Mouse (Mus musculus): ENCODE results near the gene Erc1. TPM values are rescaled to one million over a fixed set of nuclear protein-coding genes. Genes with fewer than 3 reads are reported as not detected.
A peak's percentile ranks its signal among the peaks of the same experiment; 100 is the strongest.
"Not testable (repeated sequence)": the region's sequence is repeated elsewhere in the genome, so short reads cannot be mapped to it uniquely, and the experiment has no call there.

Erc1 gene
- polyA plus RNA-seq, 1 experiment from 2014 or later, result 42.2 TPM

DNA sequence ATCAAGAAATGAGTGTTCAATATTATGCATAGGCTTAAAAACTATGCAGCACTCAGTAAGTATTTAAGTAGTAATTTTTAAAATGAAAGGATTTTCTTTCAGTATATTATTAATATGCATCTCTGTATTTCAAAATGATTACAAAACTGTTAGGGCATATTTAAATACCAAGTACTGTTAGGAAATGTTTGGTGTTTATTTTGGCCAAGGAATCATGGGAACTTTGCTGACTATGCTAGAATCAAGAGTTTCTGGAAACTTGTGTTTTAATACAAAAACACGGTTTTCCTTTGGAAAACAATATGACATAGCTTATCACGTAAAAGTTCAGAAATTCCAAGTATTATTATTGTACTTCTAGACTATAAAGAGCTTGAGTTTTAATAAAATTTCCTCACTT is 167.2 kb downstream of the Erc1 start:
- no peaks in the 10 kb centered on the region for H3K9me3 ChIP-seq
- WGBS, result 92% methylated on average over 2 of the region's 2 CpGs

DNA sequence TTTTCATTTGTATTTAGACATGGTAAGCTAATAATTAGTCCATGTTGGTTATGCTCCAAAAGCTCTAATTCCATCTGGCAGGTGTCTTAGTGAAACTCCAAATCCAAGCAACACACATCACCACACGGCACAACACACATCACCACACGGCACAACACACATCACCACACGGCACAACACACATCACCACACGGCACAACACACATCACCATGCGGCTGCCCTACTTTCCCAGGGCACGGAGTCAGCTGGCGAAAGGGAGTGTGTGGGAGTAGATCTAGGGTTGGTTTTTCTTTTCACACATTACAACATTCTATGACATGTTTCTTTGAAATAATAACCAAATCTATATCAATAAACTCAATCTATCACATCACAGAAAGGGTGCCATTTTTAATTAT is 173.2 kb downstream of the Erc1 start:
- Histone ChIP-seq H3K27ac (replicated peaks) (no peak overlapping the region), H3K4me2 (replicated peaks) (no peak overlapping the region), H3K9me3 (no peaks in the 10 kb centered on the region), H3K4me1 (peaks cover 12% of the 10 kb centered on the region), H3K9ac (replicated peaks) (no peak overlapping the region), H3K36me3 (peaks cover 6% of the 10 kb centered on the region; the same call in 1 of the 2 replicates), H3K4me3 (no peak overlapping the region), H3K27me3 (no peaks in the 10 kb centered on the region)
- ATAC-seq (replicated peaks), result no peak
- WGBS, result 54% methylated on average over 7 of the region's 7 CpGs

More for the DNA sequence above, 167.2 kb downstream of the Erc1 start:
- no peaks in the 10 kb centered on the region for H3K4me1 ChIP-seq
- no peak overlapping the region for H3K4me3 ChIP-seq
- no peaks in the 10 kb centered on the region for H3K27me3 ChIP-seq
- no peak overlapping the region for H3K9ac ChIP-seq (replicated peaks)
- H3K27ac ChIP-seq (replicated peaks), result no peak overlapping the region
- 0 out of 2 replicates have a peak, but pooled peaks cover 2% of the 10 kb centered on the region for H3K36me3 ChIP-seq
- no peak overlapping the region for H3K4me2 ChIP-seq (replicated peaks)
- ATAC-seq (replicated peaks), result no peak

DNA sequence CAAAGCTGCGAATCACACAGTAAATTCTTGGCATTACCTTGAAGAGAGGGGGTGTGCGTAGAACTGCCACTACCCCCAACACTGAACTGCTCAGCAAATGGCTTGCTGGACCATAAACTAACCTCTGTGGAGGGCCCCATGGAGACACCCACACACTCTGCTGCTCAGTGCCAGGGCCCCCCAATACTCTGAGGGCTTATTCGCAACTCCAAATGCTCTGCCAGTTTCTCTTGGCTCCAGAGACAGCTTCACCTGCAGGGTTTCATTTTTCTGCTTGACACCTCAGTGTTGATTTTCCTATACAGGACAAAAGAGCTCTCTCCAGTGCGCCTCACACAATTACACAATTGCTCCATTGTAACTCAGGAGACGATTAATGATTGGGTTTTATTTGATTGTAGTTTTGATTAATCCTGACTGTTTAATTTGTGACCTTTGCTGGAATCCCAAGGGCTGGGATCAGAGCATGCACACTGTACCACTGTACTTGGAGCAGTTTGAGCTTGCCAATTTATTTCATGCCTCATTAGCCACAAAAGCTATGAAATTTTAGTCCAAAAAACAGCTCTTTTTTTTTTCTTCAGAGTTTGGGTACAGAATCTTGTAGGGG is 173.7 kb downstream of the Erc1 start:
- WGBS, result 31% methylated on average over 5 of the region's 5 CpGs
- Histone ChIP-seq H3K4me1 (peaks cover 12% of the 10 kb centered on the region), H3K36me3 (peaks cover 6% of the 10 kb centered on the region; the same call in 1 of the 2 replicates), H3K27me3 (no peaks in the 10 kb centered on the region), H3K27ac (replicated peaks) (peak overlapping the region; percentile 39; the same call in 1 of the 2 replicates), H3K4me3 (no peak overlapping the region), H3K9ac (replicated peaks) (no peak overlapping the region), H3K4me2 (replicated peaks) (no peak overlapping the region), H3K9me3 (no peaks in the 10 kb centered on the region)
- ATAC-seq (replicated peaks), result peak; percentile 87

DNA sequence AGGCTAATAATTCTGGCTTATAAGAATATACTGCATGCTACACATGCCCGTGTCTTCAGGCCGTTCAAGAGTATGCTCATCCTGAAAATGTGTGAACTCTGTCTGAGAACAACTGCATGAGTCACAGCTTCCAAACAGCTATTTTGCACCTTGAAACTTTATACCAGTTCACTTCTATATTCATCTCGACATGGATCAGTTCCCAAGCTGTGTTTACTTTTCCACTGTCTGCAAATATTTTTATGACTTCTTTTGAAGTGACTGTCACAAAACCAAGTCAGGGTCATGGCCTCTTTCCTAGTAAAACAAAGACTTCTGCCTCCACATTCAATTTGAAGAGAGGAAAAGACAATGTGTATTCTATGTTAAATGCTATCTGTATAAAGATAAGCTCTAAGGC is 178.2 kb downstream of the Erc1 start:
- H3K27me3 ChIP-seq, result no peaks in the 10 kb centered on the region
- H3K4me1 ChIP-seq, result peaks cover 11% of the 10 kb centered on the region
- H3K27ac ChIP-seq (replicated peaks), result no peak overlapping the region
- H3K9me3 ChIP-seq, result no peaks in the 10 kb centered on the region
- no peak overlapping the region for H3K4me2 ChIP-seq (replicated peaks)
- H3K9ac ChIP-seq (replicated peaks), result no peak overlapping the region
- H3K4me3 ChIP-seq, result no peak overlapping the region
- 81% methylated on average over 3 of the region's 3 CpGs for WGBS
- peaks cover 4% of the 10 kb centered on the region; the same call in 1 of the 2 replicates for H3K36me3 ChIP-seq
- no peak for ATAC-seq (replicated peaks)

DNA sequence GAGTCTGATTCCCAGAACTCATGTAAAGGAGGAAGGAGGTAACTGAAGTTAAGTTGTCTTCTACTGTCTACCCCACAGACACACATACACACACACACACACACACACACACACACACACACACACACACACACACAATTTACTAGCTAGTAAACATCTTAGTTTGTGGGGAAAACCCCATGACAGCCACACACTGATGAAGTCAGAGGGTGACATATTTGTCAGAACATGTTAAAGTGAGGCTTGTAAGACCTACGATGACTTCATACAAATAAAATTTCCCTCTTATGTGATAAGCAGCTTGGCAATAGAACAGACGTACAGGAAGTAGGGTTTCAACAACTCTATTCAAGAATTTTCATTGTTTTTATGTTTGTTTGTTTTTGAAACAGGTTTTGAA is 185.0 kb downstream of the Erc1 start:
- H3K27me3 ChIP-seq, result no peaks in the 10 kb centered on the region
- H3K27ac ChIP-seq (replicated peaks), result no peak overlapping the region
- H3K4me2 ChIP-seq (replicated peaks), result no peak overlapping the region
- no peak for ATAC-seq (replicated peaks)
- no peak overlapping the region for H3K9ac ChIP-seq (replicated peaks)
- no peak overlapping the region for H3K4me3 ChIP-seq
- no peaks in the 10 kb centered on the region for H3K36me3 ChIP-seq
- H3K9me3 ChIP-seq, result no peaks in the 10 kb centered on the region
- 76% methylated on average over 2 of the region's 2 CpGs for WGBS
- H3K4me1 ChIP-seq, result peaks cover 8% of the 10 kb centered on the region

DNA sequence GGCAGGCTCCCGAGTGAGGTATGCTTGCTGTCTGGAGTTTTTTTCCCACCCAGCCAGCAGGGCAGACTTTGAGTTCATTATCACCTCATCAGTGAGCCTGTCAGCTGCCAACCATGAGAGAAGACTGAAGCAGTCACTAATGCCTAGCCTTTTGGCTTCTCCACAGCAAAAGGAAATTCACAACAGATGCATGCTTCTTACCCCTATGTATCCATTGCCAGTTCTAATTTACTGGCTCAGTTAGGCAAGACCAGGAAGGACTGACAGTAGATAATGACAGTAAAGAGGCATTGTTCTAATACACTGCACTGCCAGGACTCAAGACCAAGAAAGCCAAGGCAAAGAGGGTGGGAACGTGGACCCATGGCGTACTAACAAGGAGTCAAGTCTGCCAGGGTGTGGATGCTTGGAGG is 186.9 kb downstream of the Erc1 start:
- Histone ChIP-seq H3K36me3 (no peaks in the 10 kb centered on the region), H3K4me2 (replicated peaks) (no peak overlapping the region), H3K4me1 (peaks cover 8% of the 10 kb centered on the region), H3K27me3 (no peaks in the 10 kb centered on the region), H3K27ac (replicated peaks) (peak overlapping the region; percentile 16; the same call in 1 of the 2 replicates), H3K4me3 (no peak overlapping the region), H3K9ac (replicated peaks) (no peak overlapping the region), H3K9me3 (no peaks in the 10 kb centered on the region)
- ATAC-seq (replicated peaks), result peak; percentile 84
- 42% methylated on average over 3 of the region's 3 CpGs for WGBS

DNA sequence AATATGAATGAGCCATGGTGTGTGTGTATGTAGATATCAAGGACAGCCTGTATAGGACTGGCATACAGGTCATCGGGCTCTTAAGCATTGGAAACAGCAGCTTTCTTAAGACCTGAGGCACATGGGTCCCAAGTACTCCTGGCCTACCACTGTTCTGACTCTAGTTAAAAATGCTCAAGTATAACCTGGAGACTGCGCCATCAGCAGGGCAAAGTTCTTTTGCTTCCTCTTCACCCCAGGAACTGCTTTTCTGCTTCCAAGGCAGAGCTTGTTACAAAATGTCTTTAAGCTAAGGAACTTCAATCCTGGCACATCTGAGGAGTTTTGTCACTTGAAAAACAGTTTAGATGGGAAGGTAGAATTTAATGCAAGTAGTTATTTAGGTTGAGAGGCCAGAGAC is 189.5 kb downstream of the Erc1 start:
- Histone ChIP-seq H3K4me2 (replicated peaks) (no peak overlapping the region), H3K4me1 (peaks cover 8% of the 10 kb centered on the region), H3K36me3 (no peaks in the 10 kb centered on the region), H3K9me3 (no peaks in the 10 kb centered on the region), H3K9ac (replicated peaks) (no peak overlapping the region), H3K4me3 (no peak overlapping the region), H3K27me3 (no peaks in the 10 kb centered on the region), H3K27ac (replicated peaks) (no peak overlapping the region)
- 100% methylated on average over 2 of the region's 2 CpGs for WGBS
- no peak for ATAC-seq (replicated peaks)

DNA sequence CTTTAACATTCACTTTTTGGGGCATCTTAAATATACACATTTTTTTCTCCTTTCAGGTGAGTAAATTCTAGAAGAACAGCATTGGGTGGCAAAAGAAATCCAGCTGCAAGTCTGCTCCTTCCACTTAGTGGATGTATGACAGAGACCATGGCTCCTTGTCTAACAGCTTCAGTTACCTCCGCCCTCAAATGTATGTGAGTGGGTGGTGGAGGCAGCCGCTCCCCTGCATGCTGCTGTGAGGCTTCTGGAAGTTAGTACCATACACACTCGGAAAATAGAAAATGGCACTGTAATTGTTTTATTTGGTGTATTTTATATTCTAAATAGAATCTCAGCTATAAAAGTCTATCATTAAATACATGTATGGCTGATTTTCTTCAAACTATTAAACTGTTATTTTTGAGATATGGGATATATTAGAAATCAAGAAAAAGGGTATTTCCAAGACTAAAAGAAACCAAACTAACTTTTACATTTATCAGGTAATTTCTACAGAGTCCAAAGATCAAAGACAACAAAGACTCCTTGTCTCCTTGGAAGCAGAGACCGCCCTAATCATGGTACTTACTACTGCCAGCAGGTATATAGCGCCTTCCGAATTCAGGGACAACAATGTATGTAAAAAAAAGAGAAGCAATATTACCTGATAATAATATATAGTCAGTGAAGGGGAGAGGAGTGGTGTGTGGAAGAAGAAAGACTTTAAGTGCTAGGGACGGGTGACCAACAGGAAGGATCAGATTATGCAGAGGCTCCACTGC is 190.4 kb downstream of the Erc1 start:
- 94% methylated on average over 7 of the region's 7 CpGs for WGBS
- Histone ChIP-seq H3K4me2 (replicated peaks) (no peak overlapping the region), H3K4me3 (no peak overlapping the region), H3K4me1 (peaks cover 8% of the 10 kb centered on the region), H3K9ac (replicated peaks) (no peak overlapping the region), H3K9me3 (no peaks in the 10 kb centered on the region), H3K27me3 (no peaks in the 10 kb centered on the region), H3K36me3 (no peaks in the 10 kb centered on the region), H3K27ac (replicated peaks) (no peak overlapping the region)
- ATAC-seq (replicated peaks), result no peak

DNA sequence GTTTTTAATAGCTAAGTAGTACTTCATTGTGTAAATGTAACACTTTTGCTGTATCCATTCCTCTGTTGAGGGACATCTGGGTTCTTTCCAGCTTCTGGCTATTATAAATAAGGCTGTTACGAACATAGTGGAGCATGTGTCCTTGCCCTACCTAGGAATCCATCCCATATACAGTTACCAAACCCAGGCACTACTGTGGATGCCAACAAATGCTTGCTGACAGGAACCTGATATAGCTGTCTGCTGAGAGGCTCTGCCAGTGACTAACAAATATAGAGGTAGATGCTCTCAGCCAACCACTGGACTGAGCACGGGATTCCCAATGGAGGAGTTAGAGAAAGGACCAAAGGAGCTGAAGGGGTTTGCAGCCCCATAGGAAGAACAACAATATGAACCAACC is 193.2 kb downstream of the Erc1 start:
- 94% methylated on average over 2 of the region's 2 CpGs for WGBS
- not testable (repeated sequence) for ATAC-seq (replicated peaks)

DNA sequence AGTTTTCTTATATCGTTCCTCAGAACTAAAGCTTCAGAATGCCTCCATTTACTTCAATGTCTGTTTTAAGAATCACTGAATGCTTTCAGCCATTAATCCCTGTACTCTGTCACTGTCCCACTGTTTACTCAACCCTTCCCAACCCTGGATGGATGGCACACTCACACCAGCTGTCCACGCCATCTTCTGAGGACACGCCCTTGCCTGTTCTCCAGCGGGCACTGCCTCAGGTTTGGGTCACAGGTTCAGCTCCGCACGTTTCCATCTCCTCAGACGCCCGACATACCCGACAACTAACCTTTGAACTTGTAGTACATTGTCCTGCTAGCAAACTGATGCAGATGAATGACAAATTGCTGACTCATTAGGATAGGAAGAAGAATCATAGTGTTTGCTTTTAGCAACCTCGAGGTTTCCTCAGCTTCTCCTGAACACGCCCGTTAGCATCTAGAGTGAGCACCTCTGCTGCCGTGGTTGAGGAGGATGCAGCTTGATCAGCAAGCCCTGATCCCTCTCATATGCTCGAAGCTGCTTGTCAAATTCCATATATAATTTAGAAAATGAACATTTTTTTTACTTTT is 204.0 kb downstream of the Erc1 start:
- WGBS, result 89% methylated on average over 14 of the region's 14 CpGs
- no peak overlapping the region for H3K9ac ChIP-seq (replicated peaks)
- no peaks in the 10 kb centered on the region for H3K9me3 ChIP-seq
- H3K36me3 ChIP-seq, result no peaks in the 10 kb centered on the region
- H3K4me1 ChIP-seq, result no peaks in the 10 kb centered on the region
- ATAC-seq (replicated peaks), result no peak
- no peak overlapping the region for H3K4me3 ChIP-seq
- H3K27me3 ChIP-seq, result no peaks in the 10 kb centered on the region
- no peak overlapping the region for H3K4me2 ChIP-seq (replicated peaks)
- H3K27ac ChIP-seq (replicated peaks), result no peak overlapping the region

More for the DNA sequence above, 193.2 kb downstream of the Erc1 start:
- H3K36me3 ChIP-seq; H3K27me3 ChIP-seq; H3K4me1 ChIP-seq; H3K4me3 ChIP-seq; H3K27ac ChIP-seq (replicated peaks); H3K9me3 ChIP-seq; H3K4me2 ChIP-seq (replicated peaks); H3K9ac ChIP-seq (replicated peaks): not testable (repeated sequence)

DNA sequence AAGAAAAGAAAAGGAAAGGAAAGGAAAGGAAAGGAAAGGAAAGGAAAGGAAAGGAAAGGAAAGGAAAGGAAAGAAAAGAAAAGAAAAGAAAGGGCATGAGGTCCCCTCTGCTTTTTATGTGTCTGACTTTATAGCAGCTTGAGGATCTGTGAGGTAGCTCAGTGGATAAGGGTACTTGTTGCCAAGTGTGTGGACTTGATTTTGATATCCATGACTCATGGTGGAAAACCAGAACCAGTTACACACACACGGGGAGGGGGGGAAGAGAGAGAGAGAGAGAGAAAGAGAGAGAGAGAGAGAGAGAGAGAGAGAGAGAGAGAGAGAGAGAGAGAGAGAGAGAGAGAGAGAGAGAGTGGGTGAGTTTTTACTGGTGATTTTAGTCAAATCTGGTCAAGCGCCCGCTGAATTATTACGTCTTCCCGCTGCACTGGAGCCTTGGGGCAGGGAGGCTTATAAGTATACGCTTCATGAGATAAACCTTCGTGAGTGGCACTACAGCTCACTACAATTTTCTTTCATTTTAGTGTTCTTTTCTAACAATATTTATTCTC is 204.7 kb downstream of the Erc1 start:
- WGBS, result 95% methylated on average over 7 of the region's 7 CpGs
- no peaks in the 10 kb centered on the region for H3K4me1 ChIP-seq
- H3K4me2 ChIP-seq (replicated peaks), result no peak overlapping the region
- no peak for ATAC-seq (replicated peaks)
- H3K9ac ChIP-seq (replicated peaks), result no peak overlapping the region
- H3K27ac ChIP-seq (replicated peaks), result no peak overlapping the region
- H3K27me3 ChIP-seq, result no peaks in the 10 kb centered on the region
- H3K36me3 ChIP-seq, result no peaks in the 10 kb centered on the region
- no peak overlapping the region for H3K4me3 ChIP-seq
- no peaks in the 10 kb centered on the region for H3K9me3 ChIP-seq

DNA sequence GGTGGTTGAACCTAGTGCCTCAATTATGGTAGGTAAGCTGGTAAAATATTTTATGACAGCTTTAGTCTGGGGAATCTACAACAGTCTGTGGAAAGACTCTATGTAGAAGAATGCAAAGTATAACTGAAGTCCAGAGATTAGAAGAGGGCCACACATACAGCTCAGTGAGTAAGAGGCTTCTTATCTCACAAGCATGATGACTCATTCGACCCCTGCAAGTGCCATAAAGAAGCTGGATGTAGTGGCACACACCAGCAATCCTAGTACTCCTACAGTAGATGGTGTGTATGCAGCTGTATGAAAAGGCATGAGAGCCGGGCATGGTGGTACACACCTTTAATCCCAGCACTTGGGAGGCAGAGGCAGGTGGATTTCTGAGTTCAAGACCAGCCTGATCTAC is 205.2 kb downstream of the Erc1 start:
- no peaks in the 10 kb centered on the region for H3K27me3 ChIP-seq
- WGBS, result 90% methylated on average over 2 of the region's 2 CpGs
- no peak overlapping the region for H3K27ac ChIP-seq (replicated peaks)
- no peaks in the 10 kb centered on the region for H3K9me3 ChIP-seq
- no peak for ATAC-seq (replicated peaks)
- H3K4me1 ChIP-seq, result no peaks in the 10 kb centered on the region
- H3K36me3 ChIP-seq, result no peaks in the 10 kb centered on the region
- no peak overlapping the region for H3K4me2 ChIP-seq (replicated peaks)
- no peak overlapping the region for H3K9ac ChIP-seq (replicated peaks)
- no peak overlapping the region for H3K4me3 ChIP-seq
